Mouse (Mus musculus) cerebellum, adult 11-12 months (tissue): ENCODE results near the gene Csdc2.

Source experiments
- DNase-seq: peaks from one replicate; pipeline ENCODE4 v3.0.0; 2022

The Csdc2 gene

GRCm38 (mm10) chr15:81925760-81926445 lies 10.7 kb upstream of the Csdc2 start, which contains the start of gene Polr3h:
Gene Polr3h (minus strand): TSS chr15:81926240.
- peak; percentile 95 for DNase-seq

GRCm38 (mm10) chr15:81926446-81926822 lies 10.1 kb upstream of the Csdc2 start:
- DNase-seq: no peak

- DNase-seq: no peak
Measured at GRCm38 (mm10) chr15:81927741-81928140, 8.8 kb upstream of the Csdc2 start.

- DNase-seq: no peak
Measured at GRCm38 (mm10) chr15:81928277-81928676, 8.3 kb upstream of the Csdc2 start.

- DNase-seq: no peak
Measured at GRCm38 (mm10) chr15:81932951-81933470, 3.5 kb upstream of the Csdc2 start.

GRCm38 (mm10) chr15:81933986-81934385 lies 2.6 kb upstream of the Csdc2 start:
- DNase-seq: no peak

- DNase-seq: no peak
Measured at GRCm38 (mm10) chr15:81935869-81936637, 506 bp upstream of the Csdc2 start.

GRCm38 (mm10) chr15:81937098-81937972 lies 776 bp downstream of the Csdc2 start:
- DNase-seq: peak; percentile 78

- peak; percentile 72 for DNase-seq
Measured at GRCm38 (mm10) chr15:81938246-81938645, 1.7 kb downstream of the Csdc2 start.

- DNase-seq: no peak
Measured at GRCm38 (mm10) chr15:81939157-81939715, 2.7 kb downstream of the Csdc2 start.

GRCm38 (mm10) chr15:81939774-81940173 lies 3.2 kb downstream of the Csdc2 start:
- no peak for DNase-seq

GRCm38 (mm10) chr15:81940219-81940618 lies 3.7 kb downstream of the Csdc2 start:
- no peak for DNase-seq

GRCm38 (mm10) chr15:81941010-81941409 lies 4.5 kb downstream of the Csdc2 start:
- no peak for DNase-seq

- no peak for DNase-seq
Measured at GRCm38 (mm10) chr15:81943176-81943749, 6.7 kb downstream of the Csdc2 start.

- no peak for DNase-seq
Measured at GRCm38 (mm10) chr15:81949076-81949475, 12.5 kb downstream of the Csdc2 start.

- no peak for DNase-seq
Measured at GRCm38 (mm10) chr15:81949476-81950131, 13.0 kb downstream of the Csdc2 start.

- peak; percentile 20 for DNase-seq
Measured at GRCm38 (mm10) chr15:81950716-81951115, 14.2 kb downstream of the Csdc2 start.

GRCm38 (mm10) chr15:81951159-81951558 lies 14.6 kb downstream of the Csdc2 start:
- DNase-seq: peak; percentile 25

GRCm38 (mm10) chr15:81952310-81952709 lies 15.8 kb downstream of the Csdc2 start:
- DNase-seq: peak; percentile 33

GRCm38 (mm10) chr15:81954151-81954583 lies 17.6 kb downstream of the Csdc2 start:
- peak; percentile 67 for DNase-seq

GRCm38 (mm10) chr15:81954716-81955115 lies 18.2 kb downstream of the Csdc2 start:
- no peak for DNase-seq

- DNase-seq: peak; percentile 21
Measured at GRCm38 (mm10) chr15:81955414-81955813, 18.9 kb downstream of the Csdc2 start.
